Mouse (Mus musculus) heart, embryonic 12.5 days (tissue): ENCODE measurements around the gene Jak3. TPM values are rescaled to one million over a fixed set of nuclear protein-coding genes. Genes with fewer than 3 reads are reported as not detected.

ENCODE experiments used
- ATAC-seq: fragments of 200-750 bp; cut with Nextera tagmentation; 2 replicates; pipeline ENCODE4 v1.8.0; 2017; ENCODE audit warnings: moderate TSS enrichment, moderate library complexity; ENCODE audit not compliant: insufficient number of reproducible peaks, low FRiP score
- H3K27ac ChIP-seq: fragments of 300-500 bp; sonication (generic); 2 replicates; pipeline ENCODE4 v1.5.1; 2016; ENCODE audit warnings: mild to moderate bottlenecking, moderate library complexity; ENCODE audit not compliant: poor library complexity, severe bottlenecking
- H3K27me3 ChIP-seq: fragments of 300-500 bp; sonication (generic); replicated peaks from 2 replicates; pipeline ENCODE4 v1.6.1; 2016; ENCODE audit warnings: mild to moderate bottlenecking, moderate library complexity
- H3K36me3 ChIP-seq: fragments of 300-500 bp; sonication (generic); 2 replicates; pipeline ENCODE4 v1.6.1; 2016; ENCODE audit warnings: mild to moderate bottlenecking, moderate library complexity
- H3K4me1 ChIP-seq: fragments of 300-500 bp; sonication (generic); replicated peaks from 2 replicates; pipeline ENCODE4 v1.6.1; 2016; ENCODE audit warnings: mild to moderate bottlenecking
- H3K4me2 ChIP-seq: fragments of 300-500 bp; sonication (generic); 2 replicates; pipeline ENCODE4 v1.6.1; 2016; ENCODE audit warnings: mild to moderate bottlenecking, moderate library complexity
- H3K4me3 ChIP-seq: fragments of 300-500 bp; sonication (generic); 2 replicates; pipeline ENCODE4 v1.5.1; 2016; ENCODE audit warnings: mild to moderate bottlenecking
- H3K9ac ChIP-seq: fragments of 300-500 bp; sonication (generic); 2 replicates; pipeline ENCODE4 v1.6.1; 2016; ENCODE audit warnings: mild to moderate bottlenecking, moderate library complexity
- H3K9me3 ChIP-seq: fragments of 300-500 bp; sonication (generic); replicated peaks from 2 replicates; pipeline ENCODE4 v1.6.1; 2016; ENCODE audit warnings: mild to moderate bottlenecking, moderate library complexity
- WGBS: fragments of 180-500 bp; shearing (Covaris S2); methylation state at CpG from one replicate; pipeline ENCODE4 v1.1.7; 2016; 5-methylcytosine and 5-hydroxymethylcytosine counted together
- polyA plus RNA-seq: library from polyadenylated mRNA; unstranded; fragments of >200 nt; fragmentation: Nextera tagmentation; extraction: Ambion mirVana; gene quantifications from 2 replicates; pipeline ENCODE4 v1.2.1, GENCODE M21; 2016

The Jak3 gene
- polyA plus RNA-seq, 1 experiment from 2014 or later, result 10.6 TPM

DNA sequence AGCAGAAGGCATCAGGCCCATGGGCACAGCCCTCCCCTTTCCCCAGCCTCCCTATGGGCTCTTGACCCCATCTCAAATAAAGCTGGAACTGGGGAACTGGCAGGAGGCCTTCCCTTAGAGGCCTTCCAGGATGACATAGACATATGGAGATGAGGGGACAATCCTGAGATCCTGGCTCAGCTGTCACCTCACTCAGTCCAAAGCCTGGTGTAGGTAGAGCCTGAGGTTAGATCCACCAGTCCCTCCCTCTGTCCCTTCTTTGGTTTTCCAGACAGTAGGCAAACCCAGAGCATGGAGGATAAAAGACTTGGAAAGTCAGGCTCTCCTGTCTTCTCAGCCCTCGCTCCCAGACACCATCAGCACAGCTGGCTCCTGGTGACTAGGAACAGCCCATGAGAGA is 9.2 kb upstream of the Jak3 start:
- Histone ChIP-seq H3K4me2 (no peak overlapping the region), H3K9me3 (no peaks in the 10 kb centered on the region), H3K36me3 (no peaks in the 10 kb centered on the region), H3K27me3 (peaks cover 26% of the 10 kb centered on the region), H3K4me3 (no peak overlapping the region), H3K27ac (no peak overlapping the region), H3K4me1 (peaks cover 56% of the 10 kb centered on the region), H3K9ac (no peak overlapping the region; the same call in 1 of the 2 replicates)
- no peak for ATAC-seq
- WGBS, result 52% methylated on average over 1 of the region's 1 CpGs

DNA sequence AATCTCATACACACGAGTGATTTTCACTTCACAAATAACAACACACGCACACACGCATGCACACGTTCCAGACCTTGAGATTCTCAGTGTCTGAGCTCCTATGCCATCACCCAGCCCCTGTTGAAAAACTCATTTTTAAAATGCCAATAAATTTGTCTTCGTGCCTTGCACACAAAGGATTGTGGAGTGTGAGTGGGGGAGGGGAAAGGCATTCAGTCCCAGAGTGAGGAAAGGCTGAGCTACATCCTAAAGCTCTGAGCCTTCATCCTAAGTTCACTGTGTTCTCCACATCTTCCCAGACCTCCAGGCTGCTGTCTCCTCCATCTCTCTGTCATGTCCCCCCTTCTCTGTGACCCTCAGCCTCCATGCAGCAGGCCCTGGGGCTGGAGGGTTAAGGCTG is 8.8 kb upstream of the Jak3 start:
- Histone ChIP-seq H3K36me3 (no peaks in the 10 kb centered on the region), H3K4me1 (peaks cover 56% of the 10 kb centered on the region), H3K9me3 (no peaks in the 10 kb centered on the region), H3K9ac (peak overlapping the region; percentile 60), H3K4me3 (no peak overlapping the region), H3K27ac (peak overlapping the region; percentile 81), H3K27me3 (peaks cover 22% of the 10 kb centered on the region), H3K4me2 (peak overlapping the region; percentile 66; the same call in 1 of the 2 replicates)
- no peak for ATAC-seq
- WGBS, result 67% methylated on average over 5 of the region's 5 CpGs

DNA sequence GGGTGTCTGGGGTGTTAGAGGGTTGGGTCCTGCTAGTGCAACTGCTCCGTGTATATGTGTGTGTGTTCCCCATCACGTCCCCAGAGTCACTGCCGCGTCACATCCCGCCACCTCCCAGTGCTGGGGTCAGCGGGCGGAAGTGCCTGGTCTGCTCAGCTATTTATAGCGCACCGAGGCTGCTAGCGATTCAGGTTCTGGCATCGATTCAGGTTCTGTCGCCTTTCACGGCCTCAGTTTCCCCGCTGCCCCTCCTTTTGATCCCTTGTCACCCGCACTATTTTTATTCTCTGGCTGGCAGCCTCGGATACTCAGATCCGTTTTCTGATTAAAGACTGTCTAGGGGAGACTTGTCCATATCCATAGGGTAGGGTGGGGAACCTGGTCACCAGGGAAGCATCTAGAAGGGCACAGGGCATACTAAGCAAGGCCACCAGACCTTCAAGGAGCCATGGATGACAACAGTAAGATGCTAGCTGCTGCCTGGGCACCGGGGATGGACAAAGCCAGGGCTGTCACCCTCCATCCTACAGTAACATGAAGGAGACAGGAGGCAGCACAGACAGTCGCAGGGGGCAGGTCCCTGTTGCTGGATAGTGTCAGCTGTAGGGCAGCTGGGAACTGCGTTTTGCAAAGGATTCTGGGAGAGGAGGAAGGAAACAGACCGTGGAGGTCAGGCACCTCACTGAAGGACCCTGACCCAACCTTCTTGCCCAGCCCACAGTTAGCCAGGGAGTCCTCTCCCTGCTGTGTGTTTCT is 7.7 kb upstream of the Jak3 start:
- 2% methylated on average over 21 of the region's 21 CpGs for WGBS
- Histone ChIP-seq H3K27me3 (peaks cover 11% of the 10 kb centered on the region), H3K4me1 (peaks cover 56% of the 10 kb centered on the region)

DNA sequence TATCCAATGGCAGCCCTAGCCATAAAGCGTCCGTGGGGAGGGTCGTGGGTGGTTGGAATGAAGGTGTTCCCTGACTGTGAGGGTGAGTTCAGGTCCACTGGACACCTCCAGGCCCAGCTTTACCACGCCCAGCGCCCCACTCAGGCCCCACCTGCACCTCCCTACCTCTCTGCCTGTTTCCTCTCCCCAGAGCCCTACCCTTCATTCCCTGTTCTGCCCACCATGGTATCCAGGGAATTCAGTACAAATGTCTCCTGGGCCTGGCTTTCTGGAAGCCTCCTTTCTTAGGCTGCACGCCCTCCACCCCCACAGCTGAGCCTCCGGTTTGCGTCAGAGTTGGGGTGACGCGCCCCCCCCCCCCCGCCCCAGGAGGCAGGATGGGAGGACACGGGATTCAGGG is 5.9 kb upstream of the Jak3 start:
- Histone ChIP-seq H3K27ac (no peak overlapping the region), H3K9ac (peak overlapping the region; percentile 57)

More for the DNA sequence above, 7.7 kb upstream of the Jak3 start:
- H3K27ac ChIP-seq, result peak overlapping the region; percentile 81
- no peaks in the 10 kb centered on the region for H3K36me3 ChIP-seq
- peak; percentile 75 for ATAC-seq
- H3K9me3 ChIP-seq, result no peaks in the 10 kb centered on the region
- H3K4me2 ChIP-seq, result peak overlapping the region; percentile 66
- peak overlapping the region; percentile 60 for H3K9ac ChIP-seq
- peak overlapping the region; percentile 23 for H3K4me3 ChIP-seq

DNA sequence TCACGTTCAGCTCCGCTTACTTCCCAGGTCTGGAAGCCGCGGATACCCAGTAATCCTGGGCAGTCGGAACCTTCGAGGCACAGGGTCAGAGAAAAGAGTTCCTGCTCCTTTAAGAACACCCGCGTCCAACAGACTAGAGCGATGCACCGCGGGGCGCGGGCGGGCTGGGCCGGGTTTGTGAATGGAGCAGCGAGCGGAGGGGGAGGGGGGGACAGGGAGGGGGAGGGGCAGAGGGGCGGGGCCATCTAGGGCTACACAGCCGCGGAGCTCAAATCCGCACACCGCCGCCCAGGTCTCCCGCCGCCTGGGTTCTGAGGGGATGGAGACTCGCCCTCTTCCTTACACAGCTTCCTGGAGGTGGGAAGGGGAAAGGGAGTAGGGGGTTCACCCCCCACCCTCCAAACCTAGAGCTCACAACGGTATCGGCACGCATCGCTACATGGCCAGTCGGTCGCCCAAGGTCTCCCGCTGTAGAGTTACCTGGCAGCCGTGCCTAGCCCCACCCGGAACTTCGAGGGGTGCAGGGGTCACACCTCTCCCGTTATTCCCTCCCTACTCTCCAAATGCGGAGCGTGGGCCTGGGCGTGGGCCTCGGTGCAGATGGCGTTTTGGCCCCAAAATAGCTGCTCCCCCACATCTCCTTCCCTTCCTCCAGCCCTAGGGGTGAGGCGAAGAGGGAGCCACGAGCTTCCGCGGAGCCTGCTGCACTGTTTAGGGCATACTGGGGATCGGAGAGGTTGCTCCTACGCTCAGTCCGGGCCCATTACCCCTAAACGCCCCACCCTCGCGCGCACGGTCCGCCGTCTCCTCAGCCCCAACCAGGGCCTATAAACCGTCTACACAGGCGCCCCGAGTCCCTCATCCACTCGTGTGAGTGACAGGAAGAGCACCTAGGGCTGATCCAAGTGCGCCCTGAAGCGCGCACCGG is 5.2 kb upstream of the Jak3 start:
- peak; percentile 16; the same call in 1 of the 2 replicates for ATAC-seq
- peak overlapping the region; percentile 57 for H3K9ac ChIP-seq
- peak overlapping the region; percentile 99 for H3K4me2 ChIP-seq
- no peaks in the 10 kb centered on the region for H3K36me3 ChIP-seq
- H3K27ac ChIP-seq, result no peak overlapping the region
- no peaks in the 10 kb centered on the region for H3K9me3 ChIP-seq
- no peaks in the 10 kb centered on the region; the same call in 1 of the 2 replicates for H3K27me3 ChIP-seq
- WGBS, result under 1% methylated on average over 56 of the region's 64 CpGs
- H3K4me1 ChIP-seq, result peaks cover 49% of the 10 kb centered on the region
- H3K4me3 ChIP-seq, result peak overlapping the region; percentile 57

More for the DNA sequence above, 5.9 kb upstream of the Jak3 start:
- H3K4me2 ChIP-seq, result peak overlapping the region; percentile 99
- no peaks in the 10 kb centered on the region for H3K27me3 ChIP-seq
- no peaks in the 10 kb centered on the region for H3K9me3 ChIP-seq
- no peaks in the 10 kb centered on the region for H3K36me3 ChIP-seq
- no peak for ATAC-seq
- WGBS, result 16% methylated on average over 12 of the region's 12 CpGs
- H3K4me1 ChIP-seq, result peaks cover 52% of the 10 kb centered on the region
- peak overlapping the region; percentile 57 for H3K4me3 ChIP-seq

DNA sequence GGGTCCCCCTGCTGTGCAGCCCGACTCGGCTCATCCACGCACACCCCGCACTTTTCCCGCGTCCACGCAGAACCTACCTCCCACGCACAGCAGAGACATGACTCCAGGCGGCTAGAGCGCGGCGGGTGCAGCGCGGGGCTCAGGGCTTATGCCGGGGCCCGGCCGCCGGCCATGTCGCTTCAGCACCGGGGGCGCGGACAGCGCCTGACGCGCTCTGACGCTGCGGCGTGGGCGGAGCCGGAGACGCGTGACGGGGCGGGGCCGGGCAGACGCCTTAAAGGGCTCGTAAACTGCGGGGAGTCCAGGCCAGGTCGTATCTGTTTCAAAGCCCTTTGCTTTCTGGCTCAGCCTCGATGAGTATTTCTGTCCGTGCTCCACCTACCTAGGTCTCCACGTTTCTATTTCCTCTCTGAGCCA is 4.5 kb upstream of the Jak3 start, which contains the start of gene Unc13a:
TSS of gene Unc13a (minus strand) at position 209 of the 417 bp plus-strand sequence.
- Histone ChIP-seq H3K9me3 (no peaks in the 10 kb centered on the region), H3K4me2 (peak within 1 kb of the TSS; percentile 99), H3K9ac (peak within 1 kb of the TSS; percentile 57), H3K36me3 (no peaks in the 10 kb centered on the region), H3K27ac (0 out of 2 replicates have a peak within 1 kb of the TSS, but pooled peaks have one; percentile 11), H3K27me3 (no peaks in the 10 kb centered on the region; the same call in 1 of the 2 replicates), H3K4me1 (peaks cover 47% of the 10 kb centered on the region), H3K4me3 (peak within 1 kb of the TSS; percentile 57)
- ATAC-seq, result peak; percentile 58
- under 1% methylated on average over 42 of the region's 42 CpGs for WGBS

DNA sequence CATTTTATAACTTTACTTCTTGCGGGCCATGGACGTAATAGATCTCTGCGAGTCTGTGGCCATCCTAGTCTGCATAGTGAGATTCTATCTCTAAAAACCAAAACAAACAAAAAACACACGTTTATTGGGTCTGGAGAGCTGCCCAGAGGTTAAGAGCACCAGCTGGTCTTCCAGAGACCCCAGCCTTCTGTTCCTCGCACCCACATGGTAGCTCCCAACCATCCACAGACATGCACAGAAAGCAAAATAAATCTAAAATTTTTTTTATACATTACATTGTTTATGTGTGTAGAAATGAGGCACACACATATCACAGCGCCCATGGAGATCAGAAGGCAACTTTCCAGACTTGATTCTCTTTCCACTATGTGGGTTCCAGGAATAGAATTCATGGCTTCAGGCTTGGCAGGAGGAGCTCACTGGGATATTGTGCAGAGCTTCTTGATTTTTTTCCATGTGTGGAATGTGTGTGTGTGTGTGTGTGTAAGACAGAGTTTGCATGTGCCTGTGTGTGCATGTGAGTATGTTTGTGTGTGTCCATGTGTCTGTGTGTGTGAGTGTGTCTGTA is 3.8 kb upstream of the Jak3 start:
- peak overlapping the region; percentile 99 for H3K4me2 ChIP-seq
- H3K4me1 ChIP-seq, result peaks cover 47% of the 10 kb centered on the region
- no peaks in the 10 kb centered on the region for H3K36me3 ChIP-seq
- H3K4me3 ChIP-seq, result peak overlapping the region; percentile 57
- WGBS, result 62% methylated on average over 6 of the region's 6 CpGs
- H3K27ac ChIP-seq, result no peak overlapping the region
- peak overlapping the region; percentile 49; the same call in 1 of the 2 replicates for H3K9ac ChIP-seq
- H3K9me3 ChIP-seq, result no peaks in the 10 kb centered on the region
- no peaks in the 10 kb centered on the region; the same call in 1 of the 2 replicates for H3K27me3 ChIP-seq
- ATAC-seq, result no peak

DNA sequence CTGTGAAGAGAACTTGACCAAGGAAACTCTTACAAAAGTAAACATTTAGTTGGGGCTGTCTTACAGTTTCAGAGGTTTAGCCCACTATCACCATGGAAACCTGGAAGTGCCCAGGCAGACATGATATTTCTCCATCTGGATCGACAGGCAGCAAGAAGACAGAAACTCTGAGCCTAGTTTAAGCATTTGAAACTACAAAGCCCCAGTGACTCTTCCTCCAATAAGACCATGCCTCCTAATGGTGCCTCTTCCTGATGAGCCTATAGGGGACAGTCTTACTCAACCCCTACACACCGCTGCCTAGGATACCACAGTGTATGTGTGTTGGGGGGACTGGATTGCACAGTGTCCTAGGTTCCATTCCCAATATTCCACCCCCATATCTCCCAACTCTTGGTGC is 2.0 kb upstream of the Jak3 start:
- WGBS, result 60% methylated on average over 2 of the region's 2 CpGs
- ATAC-seq, result no peak
- Histone ChIP-seq H3K9me3 (no peaks in the 10 kb centered on the region), H3K4me1 (peaks cover 31% of the 10 kb centered on the region), H3K27ac (no peak overlapping the region), H3K27me3 (peaks cover 18% of the 10 kb centered on the region), H3K4me3 (no peak overlapping the region), H3K4me2 (no peak overlapping the region), H3K9ac (no peak overlapping the region), H3K36me3 (no peaks in the 10 kb centered on the region)

DNA sequence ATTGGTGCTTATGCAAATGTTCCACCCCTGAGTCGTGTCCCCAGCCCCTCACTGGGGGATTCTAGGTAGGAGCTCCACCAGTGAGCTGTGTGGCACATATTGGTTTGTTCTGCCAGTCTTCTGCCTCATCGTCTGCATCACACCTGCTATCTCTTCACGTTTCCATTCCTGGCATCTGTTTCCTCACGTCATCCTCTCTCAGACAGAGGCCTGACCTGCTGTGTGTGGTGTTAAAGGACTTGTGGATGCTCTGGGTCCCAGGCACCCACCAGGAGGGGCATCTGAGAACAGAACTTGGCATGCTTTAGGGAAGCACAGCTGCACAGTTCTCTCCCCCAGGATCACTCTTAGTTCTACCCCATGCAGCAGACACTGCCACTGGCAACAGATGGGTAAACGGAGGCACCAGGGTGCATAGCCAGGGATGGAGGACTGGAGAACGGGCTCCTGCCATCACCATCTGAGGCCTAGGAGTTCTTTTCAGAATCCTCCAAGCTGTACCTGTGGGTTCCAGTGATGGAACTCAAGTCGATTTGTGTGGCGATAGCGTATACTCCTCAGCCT is 558 bp upstream of the Jak3 start:
- H3K27ac ChIP-seq, result no peak overlapping the region
- H3K27me3 ChIP-seq, result peaks cover 33% of the 10 kb centered on the region
- peak overlapping the region; percentile 88 for H3K4me2 ChIP-seq
- no peaks in the 10 kb centered on the region for H3K9me3 ChIP-seq
- no peaks in the 10 kb centered on the region for H3K36me3 ChIP-seq
- 38% methylated on average over 9 of the region's 9 CpGs for WGBS
- peak overlapping the region; percentile 94 for H3K9ac ChIP-seq
- no peak for ATAC-seq
- H3K4me1 ChIP-seq, result peaks cover 34% of the 10 kb centered on the region
- peak overlapping the region; percentile 89 for H3K4me3 ChIP-seq

DNA sequence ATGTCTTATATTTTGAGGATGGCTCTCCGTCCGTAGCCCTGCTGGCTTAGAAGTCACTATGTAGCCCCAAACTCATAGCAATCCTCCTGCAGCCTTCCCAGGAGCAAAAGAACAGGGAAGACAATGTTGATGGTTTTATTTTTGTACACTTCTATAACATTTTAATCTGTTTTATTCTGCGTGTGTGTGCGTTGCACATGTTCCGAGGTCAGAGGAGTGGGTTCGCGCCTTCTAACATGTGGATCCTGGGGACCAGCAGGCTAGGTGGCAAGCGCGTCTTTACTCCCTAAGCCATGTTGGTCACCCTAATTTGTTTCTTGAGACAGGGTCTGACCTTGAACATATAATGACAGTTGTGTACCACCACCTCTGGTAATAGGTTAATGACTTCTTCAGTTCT is 707 bp downstream of the Jak3 start:
- 54% methylated on average over 9 of the region's 9 CpGs for WGBS
- H3K4me3 ChIP-seq, result peak overlapping the region; percentile 89
- no peak for ATAC-seq

More for the DNA sequence above, 707 bp downstream of the Jak3 start:
- H3K4me1 ChIP-seq, result peaks cover 27% of the 10 kb centered on the region
- peak overlapping the region; percentile 88 for H3K4me2 ChIP-seq
- H3K36me3 ChIP-seq, result no peaks in the 10 kb centered on the region
- no peaks in the 10 kb centered on the region for H3K9me3 ChIP-seq
- peak overlapping the region; percentile 70; the same call in 1 of the 2 replicates for H3K27ac ChIP-seq
- peaks cover 45% of the 10 kb centered on the region for H3K27me3 ChIP-seq
- peak overlapping the region; percentile 94 for H3K9ac ChIP-seq
